Mouse (Mus musculus) midbrain, embryonic 13.5 days (tissue): ENCODE data around the gene Enpep. TPM values are rescaled to one million over a fixed set of nuclear protein-coding genes. Genes with fewer than 3 reads are reported as not detected.

ENCODE experiments used
- ATAC-seq: fragments of 200-750 bp; cut with Nextera tagmentation; 2 replicates; pipeline ENCODE4 v1.8.0; 2017; ENCODE audit warnings: mild to moderate bottlenecking, moderate TSS enrichment, moderate library complexity
- H3K27ac ChIP-seq: fragments of 300-500 bp; sonication (generic); 2 replicates; pipeline ENCODE4 v1.5.1; 2015; ENCODE audit warnings: inconsistent platforms, mild to moderate bottlenecking, moderate library complexity
- H3K27me3 ChIP-seq: fragments of 300-500 bp; sonication (generic); 2 replicates; pipeline ENCODE4 v1.6.1; 2015; ENCODE audit warnings: mild to moderate bottlenecking, inconsistent platforms
- H3K36me3 ChIP-seq: fragments of 300-500 bp; sonication (generic); 2 replicates; pipeline ENCODE4 v1.6.1; 2015; ENCODE audit warnings: mild to moderate bottlenecking, inconsistent platforms
- H3K4me1 ChIP-seq: fragments of 300-500 bp; sonication (generic); replicated peaks from 2 replicates; pipeline ENCODE4 v1.6.1; 2015; ENCODE audit warnings: inconsistent platforms
- H3K4me2 ChIP-seq: fragments of 300-500 bp; sonication (generic); replicated peaks from 2 replicates; pipeline ENCODE4 v1.6.1; 2015; ENCODE audit warnings: moderate library complexity, mild to moderate bottlenecking, inconsistent platforms
- H3K4me3 ChIP-seq: fragments of 300-500 bp; sonication (generic); replicated peaks from 2 replicates; pipeline ENCODE4 v1.5.1; 2015; ENCODE audit warnings: mild to moderate bottlenecking, inconsistent platforms
- H3K9ac ChIP-seq: fragments of 300-500 bp; sonication (generic); replicated peaks from 2 replicates; pipeline ENCODE4 v1.6.1; 2015; ENCODE audit warnings: mild to moderate bottlenecking, inconsistent platforms
- H3K9me3 ChIP-seq: fragments of 300-500 bp; sonication (generic); 2 replicates; pipeline ENCODE4 v1.6.1; 2016; ENCODE audit warnings: mild to moderate bottlenecking, inconsistent platforms
- WGBS: fragments of 180-500 bp; shearing (Covaris S2); methylation state at CpG from one replicate; pipeline ENCODE4 v1.1.7; 2015; 5-methylcytosine and 5-hydroxymethylcytosine counted together
- polyA plus RNA-seq: library from polyadenylated mRNA; unstranded; fragments of >200 nt; fragmentation: Nextera tagmentation; extraction: Ambion mirVana; gene quantifications from 2 replicates; pipeline ENCODE4 v1.2.1, GENCODE M21; 2015

The Enpep gene
- polyA plus RNA-seq, 1 experiment from 2014 or later: 0.79 TPM

GRCm38 (mm10) chr3:129308876-129309275, 23.6 kb downstream of the Enpep start:
- H3K27me3 ChIP-seq: no peaks in the 10 kb centered on the region
- no peaks in the 10 kb centered on the region for H3K36me3 ChIP-seq
- WGBS: 73% methylated on average over 9 of the region's 9 CpGs
- H3K4me2 ChIP-seq: no peak overlapping the region
- ATAC-seq: no peak
- no peaks in the 10 kb centered on the region for H3K9me3 ChIP-seq
- no peak overlapping the region for H3K9ac ChIP-seq
- no peak overlapping the region for H3K27ac ChIP-seq
- no peak overlapping the region for H3K4me3 ChIP-seq
- no peaks in the 10 kb centered on the region for H3K4me1 ChIP-seq

DNA sequence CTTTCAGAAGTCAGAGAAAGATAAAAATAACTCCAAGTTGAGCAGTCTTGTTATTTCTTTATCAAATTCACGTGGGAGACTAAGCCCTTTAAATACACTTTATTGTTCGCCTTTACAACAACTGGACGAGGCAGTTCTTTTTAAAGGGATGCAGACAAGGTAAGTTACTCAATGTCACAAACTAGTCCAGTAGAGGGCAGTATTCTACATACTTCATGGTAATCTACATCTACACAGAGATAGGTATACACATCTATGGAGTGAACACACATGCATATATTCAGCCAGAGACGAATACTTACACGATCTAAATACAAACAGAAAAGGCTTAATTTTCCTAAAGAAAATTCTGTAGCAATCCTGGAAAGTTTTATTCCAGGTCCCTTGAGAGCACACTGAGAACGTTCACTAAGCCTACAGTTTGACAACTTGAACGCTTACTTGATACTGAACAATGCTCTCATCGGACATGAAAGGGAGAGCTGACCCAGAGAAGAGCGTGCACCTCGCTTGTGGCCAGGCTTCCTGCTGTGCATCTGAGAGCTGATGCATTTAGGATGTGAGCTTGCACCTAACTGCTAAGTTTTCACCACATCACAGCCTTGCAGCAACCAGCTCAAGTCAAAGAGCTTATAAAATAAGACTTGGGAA, 24.3 kb downstream of the Enpep start:
- no peaks in the 10 kb centered on the region for H3K36me3 ChIP-seq
- WGBS: 40% methylated on average over 10 of the region's 10 CpGs
- peak; percentile 82; the same call in 1 of the 2 replicates for ATAC-seq
- no peak overlapping the region for H3K4me3 ChIP-seq
- H3K4me2 ChIP-seq: no peak overlapping the region
- no peaks in the 10 kb centered on the region for H3K9me3 ChIP-seq
- H3K4me1 ChIP-seq: no peaks in the 10 kb centered on the region
- H3K9ac ChIP-seq: no peak overlapping the region
- H3K27me3 ChIP-seq: no peaks in the 10 kb centered on the region
- H3K27ac ChIP-seq: no peak overlapping the region

GRCm38 (mm10) chr3:129303941-129304340, 28.6 kb downstream of the Enpep start:
- Histone ChIP-seq H3K9me3 (no peaks in the 10 kb centered on the region), H3K4me2 (no peak overlapping the region), H3K4me1 (no peaks in the 10 kb centered on the region), H3K27me3 (no peaks in the 10 kb centered on the region), H3K4me3 (no peak overlapping the region), H3K9ac (no peak overlapping the region), H3K36me3 (no peaks in the 10 kb centered on the region), H3K27ac (no peak overlapping the region)
- WGBS: 11% methylated on average over 3 of the region's 3 CpGs
- ATAC-seq: no peak

DNA sequence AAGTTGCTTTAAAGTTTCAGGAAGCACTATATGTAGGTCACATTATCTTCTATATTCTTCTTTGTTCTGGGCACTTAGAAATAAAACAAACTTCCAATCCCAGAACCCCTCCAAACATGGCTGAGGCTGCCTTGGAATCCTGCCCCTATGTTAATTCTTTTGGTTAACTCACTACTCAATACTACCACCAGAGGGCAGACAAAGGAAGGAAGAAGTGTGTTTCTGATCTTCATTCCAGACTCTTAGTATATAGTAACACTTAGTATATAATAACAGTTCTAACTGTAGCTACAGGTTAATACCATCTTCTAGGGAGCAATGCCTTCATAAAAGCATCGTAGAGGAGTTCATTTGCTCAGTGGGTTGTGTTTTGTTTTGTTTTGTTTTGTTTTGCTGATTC, 32.6 kb downstream of the Enpep start:
- no peak overlapping the region for H3K27ac ChIP-seq
- H3K4me2 ChIP-seq: no peak overlapping the region
- 0 out of 2 replicates have a peak, but pooled peaks cover 2% of the 10 kb centered on the region for H3K4me1 ChIP-seq
- no peak for ATAC-seq
- H3K36me3 ChIP-seq: no peaks in the 10 kb centered on the region
- H3K4me3 ChIP-seq: no peak overlapping the region
- H3K9ac ChIP-seq: no peak overlapping the region
- H3K9me3 ChIP-seq: no peaks in the 10 kb centered on the region
- H3K27me3 ChIP-seq: no peaks in the 10 kb centered on the region
- 74% methylated on average over 1 of the region's 1 CpGs for WGBS

GRCm38 (mm10) chr3:129298606-129299005, 33.9 kb downstream of the Enpep start:
- no peak overlapping the region for H3K4me2 ChIP-seq
- no peak for ATAC-seq
- H3K27me3 ChIP-seq: no peaks in the 10 kb centered on the region
- no peaks in the 10 kb centered on the region for H3K9me3 ChIP-seq
- H3K36me3 ChIP-seq: no peaks in the 10 kb centered on the region
- 0 out of 2 replicates have a peak, but pooled peaks cover 2% of the 10 kb centered on the region for H3K4me1 ChIP-seq
- 88% methylated on average over 8 of the region's 8 CpGs for WGBS
- no peak overlapping the region for H3K4me3 ChIP-seq
- no peak overlapping the region for H3K9ac ChIP-seq
- H3K27ac ChIP-seq: no peak overlapping the region

DNA sequence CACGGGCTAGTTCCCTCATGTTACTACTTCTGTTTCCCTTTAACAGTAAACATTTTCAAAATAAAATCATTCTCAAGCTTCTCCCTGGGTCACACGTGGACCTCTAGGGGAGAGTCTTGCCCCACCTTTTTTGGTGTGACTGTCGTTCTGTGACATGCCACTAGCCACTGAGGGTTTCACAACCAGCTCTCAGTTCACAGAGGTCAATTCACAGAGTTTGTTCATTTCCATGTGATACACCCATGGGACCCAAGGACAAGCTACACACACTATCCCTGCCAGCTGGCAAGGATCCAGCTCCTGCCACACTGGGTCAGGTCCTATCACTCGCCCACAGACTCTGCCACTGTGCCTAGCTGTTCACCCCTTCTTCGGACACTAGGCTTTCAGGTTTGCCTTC, 35.5 kb downstream of the Enpep start:
- Histone ChIP-seq H3K36me3 (no peaks in the 10 kb centered on the region), H3K9me3 (no peaks in the 10 kb centered on the region), H3K4me1 (0 out of 2 replicates have a peak, but pooled peaks cover 2% of the 10 kb centered on the region), H3K4me2 (no peak overlapping the region), H3K4me3 (no peak overlapping the region), H3K27me3 (no peaks in the 10 kb centered on the region), H3K27ac (no peak overlapping the region), H3K9ac (no peak overlapping the region)
- WGBS: 71% methylated on average over 5 of the region's 5 CpGs
- ATAC-seq: no peak

DNA sequence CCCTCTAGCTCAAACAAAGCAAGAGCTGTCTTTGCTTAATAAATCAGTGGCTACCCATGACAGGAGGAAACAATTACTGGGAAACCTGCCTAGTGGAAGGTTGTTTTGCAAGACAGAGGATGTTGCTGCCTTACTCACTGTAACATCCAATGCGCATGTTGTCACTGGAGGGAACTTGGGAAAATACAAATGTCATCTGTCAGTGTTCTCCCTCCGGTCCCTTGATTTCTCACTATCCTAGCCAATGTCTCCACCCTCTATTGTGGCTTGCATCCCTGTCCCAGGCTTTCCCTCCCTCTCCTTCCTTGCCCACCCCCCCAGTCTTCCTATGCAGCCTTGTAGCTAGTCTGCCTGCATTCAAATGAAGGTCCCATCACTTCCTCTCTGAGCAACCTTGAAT, 36.6 kb downstream of the Enpep start:
- H3K4me1 ChIP-seq: 0 out of 2 replicates have a peak, but pooled peaks cover 2% of the 10 kb centered on the region
- no peaks in the 10 kb centered on the region for H3K27me3 ChIP-seq
- no peak overlapping the region for H3K4me3 ChIP-seq
- no peak for ATAC-seq
- H3K27ac ChIP-seq: no peak overlapping the region
- H3K36me3 ChIP-seq: no peaks in the 10 kb centered on the region
- no peak overlapping the region for H3K4me2 ChIP-seq
- H3K9me3 ChIP-seq: no peaks in the 10 kb centered on the region
- H3K9ac ChIP-seq: no peak overlapping the region
- 57% methylated on average over 2 of the region's 2 CpGs for WGBS

DNA sequence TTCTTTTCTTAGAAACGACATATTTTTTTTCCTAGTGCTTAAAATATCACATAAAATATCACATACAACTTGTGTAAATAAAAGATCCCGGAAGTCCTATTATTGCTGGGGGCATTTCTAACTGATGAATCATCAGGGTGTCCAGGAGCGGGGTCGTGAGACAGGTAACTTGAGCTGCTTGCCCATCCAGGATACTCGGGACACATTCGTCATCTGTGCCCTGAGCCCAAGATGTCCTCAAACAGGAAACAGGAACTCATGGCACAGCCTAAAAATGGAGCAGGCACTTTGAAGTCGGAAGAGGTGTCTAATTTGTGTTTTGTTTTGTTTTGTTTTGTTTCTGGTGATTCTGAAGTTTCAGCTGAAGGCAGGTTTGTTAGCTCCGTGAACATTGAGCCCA, 43.0 kb downstream of the Enpep start:
- no peak overlapping the region for H3K4me3 ChIP-seq
- WGBS: 90% methylated on average over 8 of the region's 8 CpGs
- H3K4me1 ChIP-seq: no peaks in the 10 kb centered on the region
- no peaks in the 10 kb centered on the region for H3K9me3 ChIP-seq
- H3K27me3 ChIP-seq: no peaks in the 10 kb centered on the region
- H3K9ac ChIP-seq: no peak overlapping the region
- H3K36me3 ChIP-seq: no peaks in the 10 kb centered on the region
- no peak overlapping the region for H3K4me2 ChIP-seq
- ATAC-seq: no peak
- no peak overlapping the region for H3K27ac ChIP-seq

GRCm38 (mm10) chr3:129287140-129287539, 45.4 kb downstream of the Enpep start:
- no peaks in the 10 kb centered on the region for H3K4me1 ChIP-seq
- H3K9ac ChIP-seq: no peak overlapping the region
- H3K4me2 ChIP-seq: no peak overlapping the region
- no peaks in the 10 kb centered on the region for H3K27me3 ChIP-seq
- H3K4me3 ChIP-seq: no peak overlapping the region
- no peaks in the 10 kb centered on the region for H3K9me3 ChIP-seq
- H3K27ac ChIP-seq: no peak overlapping the region
- no peak for ATAC-seq
- no peaks in the 10 kb centered on the region for H3K36me3 ChIP-seq
- 92% methylated on average over 8 of the region's 8 CpGs for WGBS

DNA sequence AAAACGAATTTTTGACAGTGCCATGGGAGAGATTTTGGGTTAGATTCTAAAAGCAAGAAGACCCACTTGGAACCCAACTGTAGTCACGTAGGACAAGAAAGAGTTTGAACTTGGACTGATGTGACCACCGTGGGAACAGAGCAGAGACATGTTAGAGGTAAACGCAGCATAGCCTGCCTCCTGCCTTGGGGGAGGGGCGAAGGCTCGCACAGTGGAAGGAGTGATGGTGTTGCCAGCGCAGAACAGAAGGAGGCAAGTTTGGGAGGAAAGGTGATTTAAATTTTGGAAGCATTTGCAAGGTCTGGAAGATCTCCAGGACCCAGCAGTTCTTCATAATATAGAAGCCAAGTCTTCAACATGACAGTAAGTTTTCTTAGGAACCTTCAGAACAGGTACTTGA, 46.1 kb downstream of the Enpep start:
- no peak overlapping the region for H3K9ac ChIP-seq
- H3K4me3 ChIP-seq: no peak overlapping the region
- no peak overlapping the region for H3K27ac ChIP-seq
- no peaks in the 10 kb centered on the region for H3K27me3 ChIP-seq
- H3K36me3 ChIP-seq: no peaks in the 10 kb centered on the region
- H3K4me1 ChIP-seq: no peaks in the 10 kb centered on the region
- H3K9me3 ChIP-seq: no peaks in the 10 kb centered on the region
- H3K4me2 ChIP-seq: no peak overlapping the region
- no peak for ATAC-seq
- 83% methylated on average over 7 of the region's 7 CpGs for WGBS

GRCm38 (mm10) chr3:129284326-129284725, 48.2 kb downstream of the Enpep start:
- no peaks in the 10 kb centered on the region for H3K4me1 ChIP-seq
- H3K4me2 ChIP-seq: no peak overlapping the region
- H3K27ac ChIP-seq: no peak overlapping the region
- WGBS: 88% methylated on average over 5 of the region's 5 CpGs
- H3K9me3 ChIP-seq: no peaks in the 10 kb centered on the region
- no peaks in the 10 kb centered on the region for H3K27me3 ChIP-seq
- H3K4me3 ChIP-seq: no peak overlapping the region
- no peak overlapping the region for H3K9ac ChIP-seq
- no peaks in the 10 kb centered on the region for H3K36me3 ChIP-seq
- ATAC-seq: no peak

GRCm38 (mm10) chr3:129279441-129279840, 53.1 kb downstream of the Enpep start:
- no peak overlapping the region for H3K27ac ChIP-seq
- H3K4me1 ChIP-seq: no peaks in the 10 kb centered on the region
- no peaks in the 10 kb centered on the region for H3K9me3 ChIP-seq
- H3K4me2 ChIP-seq: no peak overlapping the region
- no peak for ATAC-seq
- no peaks in the 10 kb centered on the region for H3K36me3 ChIP-seq
- 95% methylated on average over 8 of the region's 8 CpGs for WGBS
- no peak overlapping the region for H3K4me3 ChIP-seq
- H3K9ac ChIP-seq: no peak overlapping the region
- no peaks in the 10 kb centered on the region for H3K27me3 ChIP-seq
